Mouse (Mus musculus) G1E (cell line): ENCODE data around the gene Zfp146. TPM values are rescaled to one million over a fixed set of nuclear protein-coding genes. Genes with fewer than 3 reads are reported as not detected.

Experiments
- ATAC-seq: 2 replicates; pipeline ENCODE4 v1.8.0; 2016; ENCODE audit warnings: mild to moderate bottlenecking; ENCODE audit not compliant: insufficient number of reproducible peaks, poor library complexity, low FRiP score, severe bottlenecking; ENCODE audit errors: extremely low read depth
- DNase-seq: peaks from one replicate; pipeline ENCODE4 v3.0.0; 2012; ENCODE audit warnings: low spot score
- H3K27me3 ChIP-seq: 2 replicates; pipeline ENCODE4 v1.6.1; 2012; ENCODE audit warnings: mild to moderate bottlenecking, low read length, inconsistent platforms; ENCODE audit not compliant: insufficient read depth
- H3K36me3 ChIP-seq: replicated peaks from 2 replicates; pipeline ENCODE3; 2012; ENCODE audit warnings: mild to moderate bottlenecking, inconsistent platforms
- H3K4me1 ChIP-seq: 2 replicates; pipeline ENCODE4 v1.6.1; 2012; ENCODE audit warnings: low read depth, low read length, inconsistent platforms, mixed read lengths; ENCODE audit not compliant: insufficient read depth
- H3K4me3 ChIP-seq: 2 replicates; pipeline ENCODE4 v1.5.1; 2012; ENCODE audit warnings: low read depth, mild to moderate bottlenecking, inconsistent platforms, low read length, moderate library complexity, mixed read lengths
- H3K9me3 ChIP-seq: replicated peaks from 2 replicates; pipeline ENCODE4 v1.6.1; 2012; ENCODE audit warnings: inconsistent platforms
- CTCF ChIP-seq: IDR thresholded peaks from 2 replicates; pipeline ENCODE4 v1.5.1; 2012; ENCODE audit warnings: low read depth, low read length, inconsistent platforms, mixed read lengths
- GATA1 ChIP-seq: IDR thresholded peaks from 2 replicates; pipeline ENCODE4 v1.6.1; 2012; ENCODE audit warnings: borderline replicate concordance, low read length, inconsistent platforms, mixed read lengths
- GATA2 ChIP-seq: IDR thresholded peaks from 2 replicates; pipeline ENCODE4 v1.6.1; 2012; ENCODE audit warnings: low read depth, low read length, inconsistent platforms, borderline replicate concordance
- POLR2AphosphoS5 ChIP-seq: IDR thresholded peaks from 2 replicates; pipeline ENCODE4 v1.6.1; 2012; ENCODE audit warnings: low read depth, low read length, inconsistent platforms; ENCODE audit not compliant: insufficient replicate concordance
- TAL1 ChIP-seq: conservative IDR thresholded peaks from 2 replicates; pipeline ENCODE4 v1.6.1; 2012; ENCODE audit warnings: low read depth, low read length, inconsistent platforms, mixed read lengths
- polyA plus RNA-seq: library from polyadenylated mRNA; stranded (reverse); fragments of >175 nt; gene quantifications from 2 replicates; pipeline ENCODE4 v1.2.3, GENCODE M21; 2012
- total RNA-seq, 2 experiments: library from RNA; stranded (forward) in 1 of 2; stranded (reverse) in 1 of 2; fragments of 200-1000 nt in 1 of 2; fragments of >200 nt in 1 of 2; fragmentation: Nextera tagmentation in 1 of 2; gene quantifications; 2 replicates each; pipeline ENCODE4 v1.2.3; 2014 to 2017

Gene Zfp146
- total and polyA plus RNA-seq, 3 experiments: 12.7 to 124 (median 77.9) TPM

GRCm38 (mm10) chr7:30193581-30194100 is 24.1 kb upstream of the Zfp146 start:
- TF ChIP-seq TAL1 (no peak), CTCF (no peak), GATA1 (no peak), GATA2 (no peak), POLR2AphosphoS5 (no peak)
- Histone ChIP-seq H3K27me3 (no peaks in the 10 kb centered on the region), H3K4me1 (peaks cover 39% of the 10 kb centered on the region), H3K9me3 (no peaks in the 10 kb centered on the region), H3K4me3 (peak overlapping the region; percentile 80), H3K36me3 (peaks cover 54% of the 10 kb centered on the region)
- DNase-seq (peak; percentile 74), ATAC-seq (peak; percentile 66)

- no peak for ATAC-seq
- TF ChIP-seq GATA2 (no peak), GATA1 (no peak), POLR2AphosphoS5 (no peak), TAL1 (no peak), CTCF (no peak)
- Histone ChIP-seq H3K4me3 (no peak overlapping the region), H3K4me1 (peaks cover 37% of the 10 kb centered on the region), H3K9me3 (no peaks in the 10 kb centered on the region), H3K27me3 (no peaks in the 10 kb centered on the region), H3K36me3 (peaks cover 60% of the 10 kb centered on the region)
- no peak for DNase-seq
Measured at GRCm38 (mm10) chr7:30193013-30193412, 23.5 kb upstream of the Zfp146 start.

GRCm38 (mm10) chr7:30192088-30192487 is 22.5 kb upstream of the Zfp146 start:
- H3K27me3 ChIP-seq: no peaks in the 10 kb centered on the region
- no peak overlapping the region for H3K4me3 ChIP-seq
- TF ChIP-seq GATA2 (no peak), TAL1 (no peak), CTCF (no peak), POLR2AphosphoS5 (no peak), GATA1 (no peak)
- no peaks in the 10 kb centered on the region for H3K9me3 ChIP-seq
- H3K36me3 ChIP-seq: peaks cover 69% of the 10 kb centered on the region
- peaks cover 35% of the 10 kb centered on the region for H3K4me1 ChIP-seq
- ATAC-seq: no peak
- DNase-seq: no peak

GRCm38 (mm10) chr7:30189116-30189491 is 19.6 kb upstream of the Zfp146 start:
- Histone ChIP-seq H3K9me3 (no peaks in the 10 kb centered on the region), H3K27me3 (no peaks in the 10 kb centered on the region), H3K36me3 (peaks cover 85% of the 10 kb centered on the region), H3K4me1 (peaks cover 40% of the 10 kb centered on the region), H3K4me3 (no peak overlapping the region)
- no peak for DNase-seq
- no peak for TF ChIP-seq POLR2AphosphoS5
- no peak for TF ChIP-seq TAL1
- ATAC-seq: no peak

GRCm38 (mm10) chr7:30188344-30189115 is 19.0 kb upstream of the Zfp146 start:
- TF ChIP-seq POLR2AphosphoS5 (no peak), CTCF (no peak), TAL1 (no peak), GATA2 (no peak), GATA1 (no peak)
- DNase-seq (no peak), ATAC-seq (no peak)
- H3K4me3 ChIP-seq: no peak overlapping the region
- H3K9me3 ChIP-seq: no peaks in the 10 kb centered on the region
- peaks cover 85% of the 10 kb centered on the region for H3K36me3 ChIP-seq
- no peaks in the 10 kb centered on the region for H3K27me3 ChIP-seq
- peaks cover 44% of the 10 kb centered on the region for H3K4me1 ChIP-seq

- TF ChIP-seq GATA2 (no peak), GATA1 (no peak), CTCF (no peak), POLR2AphosphoS5 (no peak), TAL1 (no peak)
- Histone ChIP-seq H3K4me3 (peak overlapping the region; percentile 72), H3K4me1 (peaks cover 42% of the 10 kb centered on the region), H3K9me3 (no peaks in the 10 kb centered on the region), H3K36me3 (peaks cover 50% of the 10 kb centered on the region), H3K27me3 (no peaks in the 10 kb centered on the region)
- no peak for ATAC-seq
- no peak for DNase-seq
Measured at GRCm38 (mm10) chr7:30184641-30185348, 15.2 kb upstream of the Zfp146 start.
